Mouse (Mus musculus) monocyte, adult 2 months (primary cell): Measurements from ENCODE around the gene Ankrd13a.

Experiments used
- DNase-seq, 2 experiments: peaks; one replicate each; pipeline ENCODE4 v3.0.0; 2022; ENCODE audit warnings: low spot score in 2 of 2, low read depth in 1 of 2

Gene Ankrd13a

DNA sequence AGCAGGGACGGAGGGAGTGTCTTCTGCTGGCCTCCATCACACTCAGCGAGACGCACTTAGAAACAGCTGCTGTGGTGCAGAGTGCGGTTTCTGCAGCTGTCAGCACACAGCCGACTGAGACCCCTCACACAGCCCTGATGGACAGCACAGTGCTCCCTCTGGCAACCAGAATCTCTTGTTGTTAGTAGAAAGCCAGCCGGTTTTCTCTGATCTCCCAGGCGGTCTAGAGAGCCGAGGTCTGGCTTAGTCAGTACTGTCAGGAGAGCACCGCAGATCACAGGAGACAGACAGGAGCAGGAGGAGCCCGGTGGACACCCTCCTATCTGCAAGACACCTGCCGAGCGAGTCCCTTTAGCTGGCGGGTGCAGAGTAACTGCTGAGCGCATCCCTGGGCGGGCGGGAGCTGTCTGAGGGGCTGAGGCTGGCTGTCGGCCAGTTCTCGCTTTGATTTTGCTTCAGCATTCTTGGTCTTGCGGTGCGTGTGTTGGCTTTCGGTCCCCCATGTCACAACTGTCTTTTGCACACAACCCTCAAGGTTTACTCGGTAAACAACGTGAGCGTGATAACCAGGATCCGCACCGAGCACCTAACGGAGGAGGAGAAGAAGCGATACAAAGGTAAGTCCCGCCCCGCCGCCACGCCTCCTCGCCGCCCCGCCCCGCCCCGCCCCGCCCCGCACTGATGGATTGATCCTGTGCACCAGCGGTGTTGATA is 22.0 kb downstream of the Ankrd13a start:
- DNase-seq = no peak

- DNase-seq = no peak
Observed at GRCm38 (mm10) chr5:114797253-114797652, 22.8 kb downstream of the Ankrd13a start.

- DNase-seq = no peak
Observed at GRCm38 (mm10) chr5:114799848-114800247, 25.4 kb downstream of the Ankrd13a start.

- no peak for DNase-seq
Observed at GRCm38 (mm10) chr5:114801049-114801448, 26.6 kb downstream of the Ankrd13a start.

GRCm38 (mm10) chr5:114801841-114802240 is 27.4 kb downstream of the Ankrd13a start:
- DNase-seq = no peak

- DNase-seq = no peak
Observed at GRCm38 (mm10) chr5:114803231-114803630, 28.8 kb downstream of the Ankrd13a start.

GRCm38 (mm10) chr5:114804335-114804734 is 29.9 kb downstream of the Ankrd13a start:
- no peak for DNase-seq

DNA sequence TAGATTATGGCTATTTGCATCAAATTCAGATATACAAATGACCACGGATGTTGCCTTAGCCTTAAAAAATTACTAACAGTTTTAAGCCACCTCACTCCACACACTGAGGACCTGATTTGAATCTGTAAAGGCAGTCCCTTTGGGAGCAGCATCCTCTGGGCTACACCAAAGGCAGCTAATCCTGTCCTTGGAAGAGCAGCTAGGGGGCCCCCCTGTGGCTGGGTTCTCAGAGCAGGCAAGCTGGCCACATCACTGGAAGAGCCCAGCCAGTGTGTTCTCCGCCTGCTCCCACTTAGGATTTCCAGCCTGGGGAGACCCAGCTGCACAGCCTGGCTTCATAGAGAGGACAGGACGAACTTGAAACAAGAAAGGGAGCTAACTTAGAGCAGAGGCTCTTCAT is 30.5 kb downstream of the Ankrd13a start:
- no peak for DNase-seq

GRCm38 (mm10) chr5:114805436-114806350 is 31.2 kb downstream of the Ankrd13a start:
- DNase-seq = peak in 1 of 2 experiments; percentile 45

DNA sequence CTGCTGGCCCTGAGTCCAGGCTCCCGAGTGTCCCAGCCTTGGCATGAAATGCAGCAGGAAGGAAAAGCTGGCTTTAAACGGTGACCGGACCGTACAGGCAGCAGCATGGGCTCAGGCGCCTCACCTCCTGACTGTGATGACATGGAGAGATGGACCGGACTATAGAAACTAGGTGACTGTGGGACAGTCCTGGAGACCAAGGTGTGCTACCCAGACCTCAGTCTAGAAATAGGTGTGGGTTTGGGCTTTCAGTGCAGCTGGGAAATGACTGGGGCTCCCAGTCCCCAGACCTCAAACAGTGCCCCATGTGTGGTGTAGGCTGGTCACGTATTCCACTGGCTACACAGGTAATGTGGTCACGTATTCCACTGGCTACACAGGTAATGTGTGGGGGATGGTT is 32.2 kb downstream of the Ankrd13a start:
- DNase-seq = no peak

GRCm38 (mm10) chr5:114807063-114807462 is 32.6 kb downstream of the Ankrd13a start:
- DNase-seq = no peak

DNA sequence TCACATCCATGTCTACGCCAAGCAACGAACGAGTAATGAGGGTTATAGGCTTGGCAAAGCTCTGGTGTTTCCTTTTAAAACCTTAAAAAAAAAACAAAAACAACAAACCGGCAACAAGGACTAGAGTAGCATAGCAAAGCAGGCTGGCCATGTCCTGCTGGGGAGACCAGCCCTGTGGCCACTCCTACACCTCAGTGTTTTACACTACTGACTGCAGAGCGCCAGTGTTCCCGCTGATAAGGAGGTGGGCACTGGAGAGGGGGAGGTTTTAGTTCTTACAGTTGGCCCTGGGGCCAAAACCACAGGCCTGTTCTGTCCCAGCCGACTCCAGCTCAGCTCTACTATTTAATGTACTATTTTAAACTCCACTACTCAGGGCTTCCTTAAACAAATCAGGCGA is 33.0 kb downstream of the Ankrd13a start:
- no peak for DNase-seq

DNA sequence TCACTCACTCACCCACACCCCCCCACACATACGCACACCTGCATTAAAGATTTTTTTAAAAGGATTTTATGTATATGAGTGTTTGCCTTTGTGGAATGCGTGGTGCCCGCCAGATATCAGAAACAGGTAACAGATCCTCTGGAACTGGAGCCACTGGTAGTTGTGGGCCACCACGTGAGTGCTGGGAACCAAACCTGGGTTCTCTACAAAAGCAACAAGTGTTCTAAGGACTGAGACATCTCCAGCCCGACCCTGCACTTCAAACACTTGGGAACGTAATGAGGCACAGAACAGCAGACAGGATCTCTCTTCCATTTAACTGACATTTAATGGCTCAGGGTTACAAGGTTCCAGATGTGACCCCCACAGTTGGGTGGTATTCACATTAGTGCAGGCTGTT is 33.4 kb downstream of the Ankrd13a start:
- no peak for DNase-seq

- no peak for DNase-seq
Observed at GRCm38 (mm10) chr5:114808385-114808784, 33.9 kb downstream of the Ankrd13a start.

- no peak for DNase-seq
Observed at GRCm38 (mm10) chr5:114809181-114809756, 34.8 kb downstream of the Ankrd13a start.

DNA sequence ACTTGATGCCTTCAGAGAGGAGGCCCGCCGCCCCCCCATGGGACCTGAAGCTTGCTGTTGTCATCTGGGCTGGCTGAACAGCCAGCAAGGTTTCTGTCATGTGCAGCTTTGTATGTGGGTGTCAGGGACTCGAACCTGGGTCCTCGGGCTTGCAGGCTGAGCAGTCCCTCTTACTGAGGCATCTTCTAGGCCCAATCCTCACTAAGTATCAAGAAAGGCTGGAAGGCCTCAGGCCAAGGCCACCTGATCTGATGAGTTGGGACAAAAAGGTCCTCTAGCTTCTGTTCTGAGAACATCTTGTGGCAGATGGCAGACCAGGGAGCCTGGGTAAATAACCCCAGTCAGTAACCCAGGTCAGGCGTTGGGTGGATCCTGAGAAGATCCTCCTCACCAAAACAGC is 35.3 kb downstream of the Ankrd13a start:
- no peak for DNase-seq

DNA sequence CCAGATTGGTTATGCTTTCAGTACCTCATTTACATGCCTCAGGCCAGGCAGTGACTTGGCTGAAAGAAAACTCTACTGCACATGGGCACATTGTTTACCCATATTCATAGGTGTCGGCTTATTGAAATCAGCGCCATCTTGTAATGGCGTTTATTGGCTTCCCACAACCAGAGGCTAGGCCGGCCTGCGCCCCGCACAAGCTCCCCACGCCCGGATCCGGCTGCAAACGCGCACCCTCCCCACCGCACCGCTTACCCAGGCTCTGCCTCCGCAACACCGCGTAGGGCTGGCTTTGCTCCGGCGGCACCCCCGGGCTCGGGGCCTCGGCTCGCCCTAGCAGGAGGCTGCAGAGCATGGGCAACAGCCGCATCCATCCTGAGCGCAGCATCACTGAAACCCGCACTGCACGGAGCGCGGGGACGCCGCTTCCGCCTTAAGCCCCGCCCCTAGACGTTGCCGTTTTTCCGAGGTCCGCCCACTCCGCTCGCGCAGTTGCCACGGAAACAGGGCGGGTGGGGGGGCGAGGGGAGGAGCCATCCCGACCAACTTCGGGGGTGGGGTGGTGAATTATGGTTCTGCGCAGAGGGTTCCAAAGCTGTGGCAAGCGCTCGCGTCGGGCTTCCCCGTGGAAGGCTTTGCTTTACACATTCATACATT is 39.2 kb downstream of the Ankrd13a start:
- DNase-seq = peak; percentile 30 to 52

- no peak for DNase-seq
Observed at GRCm38 (mm10) chr5:114816599-114816998, 42.1 kb downstream of the Ankrd13a start.

GRCm38 (mm10) chr5:114818124-114818523 is 43.6 kb downstream of the Ankrd13a start:
- DNase-seq = no peak

DNA sequence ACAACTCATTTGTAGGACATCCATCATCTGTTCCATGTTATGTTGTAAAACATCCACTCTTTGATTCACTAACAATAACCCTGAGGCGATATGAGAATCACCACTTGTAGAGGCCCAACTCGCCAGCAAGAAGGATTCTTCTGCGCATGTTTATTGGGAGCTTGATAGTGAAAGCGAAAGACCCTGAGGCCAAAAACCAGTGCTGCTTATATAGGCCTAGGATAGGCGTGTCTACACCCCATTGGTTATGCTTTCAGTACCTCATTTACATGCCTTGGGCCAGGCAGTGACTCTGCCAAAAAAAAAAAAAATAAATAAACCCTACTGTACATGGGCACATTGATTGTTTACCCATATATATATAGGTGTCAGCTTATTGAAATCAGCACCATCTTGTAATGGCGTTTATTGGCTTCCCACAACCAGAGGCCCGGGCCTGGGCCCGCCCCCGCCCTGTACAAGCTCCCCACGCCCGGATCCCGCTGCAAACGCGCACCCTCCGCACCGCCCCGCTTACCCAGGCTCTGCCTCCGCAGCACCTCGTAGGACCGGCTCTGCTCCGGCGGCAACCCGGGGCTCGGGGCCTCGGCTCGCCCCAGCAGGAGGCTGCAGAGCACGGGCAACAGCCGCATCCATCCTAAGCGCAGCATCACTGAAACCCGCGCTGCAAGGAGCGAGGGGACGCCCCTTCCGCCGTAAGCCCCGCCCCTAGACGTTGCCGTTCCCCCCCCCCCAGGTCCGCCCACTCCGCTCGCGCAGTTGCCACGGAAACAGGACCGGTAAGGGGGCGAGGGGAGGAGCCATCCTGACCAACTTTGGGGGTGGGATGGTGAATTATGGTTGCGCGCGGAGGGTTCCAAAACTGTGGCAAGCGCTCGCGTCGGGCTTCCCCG is 48.6 kb downstream of the Ankrd13a start, which contains the start of gene 1500011B03Rik:
1500011B03Rik (minus strand) TSS at position 673 of the 893 bp plus-strand sequence.
- DNase-seq = no peak
